Mouse (Mus musculus) thymus, postnatal 36 days (tissue): ENCODE data around the gene Zfp984.
A peak's percentile ranks its signal among the peaks of the same experiment; 100 is the strongest.
"Not testable (repeated sequence)": the region's sequence is repeated elsewhere in the genome, so short reads cannot be mapped to it uniquely, and the experiment has no call there.

ENCODE experiments used
- DNase-seq, 2 experiments: peaks; one replicate each; pipeline ENCODE4 v3.0.0; 2022; ENCODE audit warnings: mixed read lengths in 2 of 2

The Zfp984 gene

DNA sequence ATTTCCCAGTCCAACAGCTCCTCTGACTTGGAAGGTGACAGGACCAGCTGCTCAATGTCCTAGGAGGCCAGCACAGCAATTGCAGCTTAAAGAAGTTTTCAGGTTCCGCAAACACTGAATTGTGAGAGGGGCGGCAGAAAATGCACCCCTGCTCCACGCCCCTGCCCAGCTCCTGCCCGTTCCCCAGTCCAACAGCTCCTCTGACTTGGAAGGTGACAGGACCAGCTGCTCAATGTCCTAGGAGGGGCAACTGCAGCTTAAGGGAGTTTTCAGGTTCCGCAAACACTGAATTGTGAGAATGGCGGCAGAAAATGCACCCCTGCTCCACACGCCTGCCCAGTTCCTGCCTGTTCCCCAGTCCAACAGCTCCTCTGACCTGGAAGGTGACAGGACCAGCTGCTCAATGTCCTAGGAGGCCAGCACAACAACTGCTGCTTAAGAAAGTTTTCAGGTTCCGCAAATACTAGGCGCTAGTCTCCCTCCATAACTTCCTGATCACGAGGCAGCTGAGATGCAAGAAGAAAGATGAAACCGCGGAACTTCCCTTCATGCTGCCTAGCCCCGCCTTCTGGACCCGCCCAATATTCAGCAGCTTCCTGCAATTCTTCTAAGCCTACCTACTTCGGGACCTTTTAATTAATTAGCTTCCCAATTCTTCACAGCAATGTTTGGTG lies at the start of gene Zfp984:
TSS of gene Zfp984 (minus strand) at position 497 of the 674 bp plus-strand sequence.
- DNase-seq: peak; percentile 61 to 69

GRCm38 (mm10) chr4:147850776-147851175 lies 41.2 kb upstream of the Zfp984 start:
- no peak for DNase-seq

GRCm38 (mm10) chr4:147848584-147848991 lies 39.0 kb upstream of the Zfp984 start:
- no peak for DNase-seq

- DNase-seq: peak; percentile 44
Observed at GRCm38 (mm10) chr4:147847614-147848583, 38.3 kb upstream of the Zfp984 start, which contains the start of gene Zfp933. Zfp933 (minus strand) TSS chr4:147848366.

- DNase-seq: no peak
Observed at GRCm38 (mm10) chr4:147842871-147843270, 33.3 kb upstream of the Zfp984 start.

DNA sequence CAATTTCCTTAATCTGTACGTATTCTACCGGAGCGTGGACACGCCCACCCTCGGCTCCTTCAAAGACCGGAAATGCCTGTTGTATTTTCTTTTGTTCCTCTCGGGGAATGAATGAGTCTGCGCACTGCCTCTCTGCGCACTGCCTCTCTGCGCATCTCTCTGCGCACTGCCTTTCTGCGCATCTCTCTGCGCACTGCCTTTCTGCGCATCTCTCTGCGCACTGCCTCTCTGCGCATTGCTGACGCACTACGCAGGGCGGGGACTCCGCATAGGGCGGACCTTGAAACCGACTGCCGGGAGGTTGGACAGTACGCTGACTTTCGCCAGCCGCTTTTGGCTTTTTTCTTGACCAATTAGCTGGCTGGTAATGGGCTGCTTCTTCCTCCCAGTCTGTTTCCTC lies 29.7 kb upstream of the Zfp984 start:
- peak in 1 of 2 experiments; percentile 26 for DNase-seq

DNA sequence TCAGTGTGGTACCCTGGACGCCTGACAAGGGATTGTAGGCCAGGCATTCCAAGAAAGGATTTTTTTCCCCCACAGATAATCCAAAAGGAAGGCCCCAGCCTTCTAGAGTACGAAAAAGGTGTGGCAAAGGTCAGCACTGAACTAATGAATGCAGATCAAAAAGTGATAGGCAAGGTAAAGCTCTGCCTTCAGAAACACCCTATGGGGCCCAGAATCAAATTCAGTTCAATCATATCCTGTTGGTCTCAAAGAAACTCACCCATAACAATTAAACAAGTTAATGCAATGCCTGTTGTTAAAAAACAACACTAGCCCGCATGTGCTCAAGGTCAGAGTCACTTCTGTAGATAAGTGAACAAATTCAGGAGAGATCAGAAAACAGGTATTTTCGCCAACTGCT lies 14.8 kb upstream of the Zfp984 start:
- no peak for DNase-seq

- not testable (repeated sequence) for DNase-seq
Observed at GRCm38 (mm10) chr4:147821414-147821813, 11.8 kb upstream of the Zfp984 start.

DNA sequence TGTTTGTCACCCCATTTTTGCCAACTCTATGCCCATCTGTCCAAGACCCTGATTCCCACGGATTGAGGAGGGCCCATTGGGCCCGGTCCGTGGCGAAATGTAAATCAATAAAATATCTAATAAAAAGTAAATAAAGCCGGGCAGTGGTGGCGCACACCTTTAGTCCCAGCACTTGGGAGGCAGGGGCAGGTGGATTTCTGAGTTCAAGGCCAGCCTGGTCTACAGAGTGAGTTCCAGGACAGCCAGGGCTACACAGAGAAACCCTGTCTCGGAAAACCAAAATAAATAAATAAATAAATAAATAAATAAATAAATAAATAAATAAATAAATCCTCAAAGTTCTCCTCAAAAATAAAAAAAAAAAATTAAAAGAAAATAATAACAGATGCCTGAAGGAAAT lies 10.1 kb upstream of the Zfp984 start:
- DNase-seq: not testable (repeated sequence)

DNA sequence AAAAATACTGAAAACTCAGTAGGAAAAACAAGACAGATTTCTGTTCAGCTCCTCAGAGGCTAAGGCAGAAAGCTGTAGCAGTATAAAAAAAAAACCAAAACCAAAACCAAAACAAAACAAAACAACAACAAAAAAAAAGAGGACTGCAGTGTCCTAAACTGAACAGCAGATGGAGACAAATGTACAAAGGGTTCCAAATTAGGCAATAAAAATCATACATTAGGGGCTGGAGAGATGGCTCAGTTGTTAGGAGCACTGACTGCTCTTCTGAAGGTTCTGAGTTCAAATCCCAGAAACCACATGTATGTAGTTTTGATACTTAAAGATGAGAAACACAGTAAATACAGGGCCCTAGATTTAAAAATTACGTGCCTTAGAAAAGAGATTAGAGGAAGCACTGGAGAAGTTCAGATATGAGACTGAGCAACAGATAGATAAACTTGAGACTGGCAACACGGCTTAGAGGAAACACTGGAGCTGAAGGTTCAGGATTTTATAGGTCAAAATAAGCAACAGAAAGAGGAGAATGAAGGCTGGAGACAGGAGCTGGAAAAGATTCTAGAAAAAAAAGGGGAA lies 5.1 kb upstream of the Zfp984 start:
- DNase-seq: no peak

DNA sequence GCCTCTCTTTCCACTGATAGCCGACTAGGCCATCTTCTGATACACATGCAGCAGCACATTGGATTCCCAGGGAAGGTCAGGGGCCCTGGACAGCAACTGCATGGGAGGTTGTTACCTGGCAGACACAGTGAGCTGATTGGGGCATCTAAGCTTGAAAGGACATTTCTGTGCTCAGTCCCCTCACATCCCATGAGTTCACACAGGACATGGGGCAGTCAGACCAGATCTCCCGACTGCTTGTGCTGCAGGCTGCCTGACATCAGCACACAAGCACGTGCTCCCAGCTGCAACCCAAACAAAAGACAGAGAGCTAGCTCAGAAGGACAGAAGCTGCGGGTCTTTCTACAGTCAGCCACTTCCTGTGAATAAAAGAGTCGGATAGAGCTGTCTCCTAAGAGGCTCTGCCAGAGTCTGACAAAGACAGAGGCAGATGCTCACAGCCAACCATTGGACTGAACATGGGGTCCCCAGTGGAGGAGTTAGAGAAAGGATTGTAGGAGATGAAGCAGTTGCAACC lies 3.7 kb upstream of the Zfp984 start:
- peak in 1 of 2 experiments; percentile 18 for DNase-seq

- DNase-seq: not testable (repeated sequence)
Observed at GRCm38 (mm10) chr4:147809966-147810304, 347 bp upstream of the Zfp984 start.

GRCm38 (mm10) chr4:147808483-147808882 lies 1.1 kb downstream of the Zfp984 start:
- DNase-seq: not testable (repeated sequence)

DNA sequence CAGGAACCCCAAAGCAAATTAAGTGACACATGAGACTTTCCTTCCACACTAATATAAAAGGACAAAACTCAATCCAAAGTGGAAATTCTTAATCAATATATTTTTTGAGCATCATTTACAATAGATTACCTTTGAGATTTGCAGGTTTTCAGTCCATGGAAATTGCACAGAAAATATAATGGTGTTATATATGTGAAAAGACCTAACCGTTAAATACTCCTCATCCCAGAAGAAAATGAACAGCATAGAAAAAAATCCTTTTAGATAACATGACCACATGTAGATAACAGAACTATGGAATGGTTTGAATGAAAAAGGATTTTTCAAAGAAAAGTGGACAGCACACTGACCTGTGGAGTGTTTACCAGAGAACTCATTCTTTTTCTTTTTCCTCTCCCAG lies 14.3 kb downstream of the Zfp984 start:
- not testable (repeated sequence) for DNase-seq

DNA sequence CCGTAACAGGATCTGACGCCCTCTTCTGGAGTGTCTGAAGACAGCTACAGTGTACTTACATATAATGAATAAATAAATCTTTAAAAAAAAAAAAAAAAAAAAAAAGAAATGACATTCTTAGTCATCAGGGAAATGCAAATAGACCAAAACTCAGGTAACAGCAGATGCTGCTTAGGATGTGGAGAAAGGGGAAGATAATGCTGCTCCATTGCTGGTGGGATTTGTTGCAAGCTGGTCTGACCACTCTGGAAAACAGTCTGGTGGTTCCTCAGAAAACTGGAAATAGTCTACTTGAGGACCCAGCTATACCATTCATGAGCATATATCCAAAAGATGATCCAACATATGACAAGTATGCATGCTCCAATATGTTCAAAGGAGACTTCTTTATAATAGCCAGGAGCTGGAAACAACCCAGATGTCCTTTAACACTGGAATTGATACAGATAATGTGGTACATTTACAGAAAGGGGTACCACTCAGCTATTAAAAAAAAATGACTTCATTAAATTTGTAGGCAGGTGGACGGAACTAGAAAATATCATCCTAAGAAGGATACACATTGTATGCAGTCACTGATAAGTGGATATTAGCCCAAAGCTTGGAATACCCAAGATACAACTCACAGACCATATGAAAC lies 15.4 kb downstream of the Zfp984 start:
- not testable (repeated sequence) for DNase-seq

DNA sequence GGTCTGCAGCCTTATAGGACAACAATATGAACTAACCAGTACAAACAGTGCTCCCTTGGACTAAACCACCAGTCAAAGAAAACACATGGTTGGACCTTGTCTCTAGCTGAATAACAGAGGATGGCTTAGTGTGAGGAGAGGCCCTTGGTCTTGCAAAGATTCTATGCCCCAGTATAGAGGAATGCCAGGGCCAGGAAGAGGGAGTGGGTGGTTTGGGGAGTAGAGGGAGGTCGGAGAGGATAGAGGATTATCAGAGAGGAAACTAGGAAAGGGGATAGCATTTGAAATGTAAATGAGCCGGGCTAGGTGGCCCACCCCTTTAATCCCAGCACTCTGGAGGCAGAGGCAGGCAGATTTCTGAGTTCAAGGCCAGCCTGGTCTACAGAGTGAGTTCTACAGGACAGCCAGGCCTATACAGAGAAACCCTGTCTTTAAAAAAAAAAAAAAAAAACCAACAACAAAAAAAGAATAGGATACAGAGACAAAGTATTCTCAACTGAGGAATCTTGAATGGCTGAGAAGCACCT lies 16.1 kb downstream of the Zfp984 start:
- not testable (repeated sequence) for DNase-seq

GRCm38 (mm10) chr4:147791729-147792128 lies 17.9 kb downstream of the Zfp984 start:
- not testable (repeated sequence) for DNase-seq

DNA sequence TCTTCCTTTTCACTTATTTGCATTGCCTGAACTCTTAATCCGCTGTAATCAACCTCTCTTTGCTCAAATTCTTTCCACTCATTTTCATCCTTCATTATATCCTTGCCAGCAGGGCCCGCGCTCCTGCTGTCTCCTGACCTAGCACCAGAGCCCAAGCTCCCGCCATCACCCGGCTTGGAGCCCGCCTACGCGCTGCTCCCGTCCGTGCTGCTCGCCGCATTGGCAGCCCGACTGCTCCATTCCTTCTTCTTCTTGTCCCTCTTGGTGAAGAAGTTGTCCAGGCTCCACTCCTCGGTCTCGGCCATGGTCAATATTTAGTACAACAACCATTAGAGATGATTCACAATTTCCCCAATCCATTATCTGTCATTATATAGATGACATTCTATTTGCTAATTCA lies 63.3 kb downstream of the Zfp984 start:
- DNase-seq: not testable (repeated sequence)

GRCm38 (mm10) chr4:147738636-147739369 lies 70.8 kb downstream of the Zfp984 start:
- DNase-seq: peak in 1 of 2 experiments; percentile 12
